Mouse (Mus musculus) stomach, postnatal 0 days (tissue): Measurements from ENCODE around the gene Hist1h2bj.

Source experiments
- CTCF ChIP-seq: IDR thresholded peaks from 2 replicates; pipeline ENCODE4 v1.5.1; 2016; ENCODE audit warnings: antibody characterized with exemption, low read depth, mild to moderate bottlenecking, moderate library complexity
- EP300 ChIP-seq: optimal IDR thresholded peaks from 2 replicates; pipeline ENCODE3; 2016; ENCODE audit warnings: antibody characterized with exemption

DNA sequence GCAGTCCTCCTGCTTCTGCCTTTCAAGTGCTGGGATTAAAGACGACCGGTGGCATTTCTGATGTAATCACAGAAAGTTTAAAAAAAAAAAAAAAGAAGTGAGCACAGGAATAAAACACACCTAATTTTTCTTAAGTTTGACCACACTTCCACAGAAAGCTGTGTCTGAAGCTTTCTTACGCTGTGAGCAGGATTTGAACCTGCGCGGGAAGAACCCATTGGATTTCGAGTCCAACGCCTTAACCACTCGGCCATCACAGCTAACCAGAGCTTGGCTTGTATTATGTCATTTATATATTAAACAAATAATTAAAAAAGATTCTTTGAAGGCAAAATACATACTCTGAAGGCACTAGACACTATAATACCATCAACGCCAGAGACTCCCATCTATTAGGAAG is 20.8 kb upstream of the Hist1h2bj start:
- TF ChIP-seq CTCF (no peak), EP300 (no peak)
